Mouse (Mus musculus): ENCODE results near the gene Exosc7.

Gene Exosc7

DNA sequence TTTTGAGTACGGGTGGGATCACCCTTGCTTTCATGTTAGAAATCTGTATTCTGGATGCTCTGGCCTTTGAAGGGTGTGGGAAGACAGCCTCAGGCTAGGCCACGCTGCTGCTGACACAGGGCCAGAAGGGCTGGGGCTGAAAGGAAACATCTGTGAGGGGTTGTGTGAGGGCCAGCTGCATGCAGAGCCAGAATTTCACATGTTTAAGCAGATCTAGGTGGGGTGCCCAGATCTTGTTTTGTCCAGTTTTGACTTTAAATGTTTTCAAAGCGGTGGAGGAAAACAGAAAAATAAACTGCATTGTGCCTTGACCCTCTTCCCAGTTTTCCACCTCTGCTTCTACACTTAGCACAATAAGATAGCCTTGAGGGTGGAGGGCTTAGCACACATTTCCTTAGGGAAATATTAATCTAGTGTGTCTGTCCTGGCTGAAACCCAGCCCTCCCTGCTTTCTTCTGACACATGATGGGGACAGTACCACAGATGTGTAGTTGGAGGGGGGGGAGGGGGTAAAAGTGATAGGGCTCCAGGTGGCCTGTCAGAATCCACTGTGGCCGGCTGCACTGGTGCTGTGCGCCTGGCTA is 26.0 kb downstream of the Exosc7 start:
- DNase-seq (ENCODE audit: low read depth, low spot score): no peak

DNA sequence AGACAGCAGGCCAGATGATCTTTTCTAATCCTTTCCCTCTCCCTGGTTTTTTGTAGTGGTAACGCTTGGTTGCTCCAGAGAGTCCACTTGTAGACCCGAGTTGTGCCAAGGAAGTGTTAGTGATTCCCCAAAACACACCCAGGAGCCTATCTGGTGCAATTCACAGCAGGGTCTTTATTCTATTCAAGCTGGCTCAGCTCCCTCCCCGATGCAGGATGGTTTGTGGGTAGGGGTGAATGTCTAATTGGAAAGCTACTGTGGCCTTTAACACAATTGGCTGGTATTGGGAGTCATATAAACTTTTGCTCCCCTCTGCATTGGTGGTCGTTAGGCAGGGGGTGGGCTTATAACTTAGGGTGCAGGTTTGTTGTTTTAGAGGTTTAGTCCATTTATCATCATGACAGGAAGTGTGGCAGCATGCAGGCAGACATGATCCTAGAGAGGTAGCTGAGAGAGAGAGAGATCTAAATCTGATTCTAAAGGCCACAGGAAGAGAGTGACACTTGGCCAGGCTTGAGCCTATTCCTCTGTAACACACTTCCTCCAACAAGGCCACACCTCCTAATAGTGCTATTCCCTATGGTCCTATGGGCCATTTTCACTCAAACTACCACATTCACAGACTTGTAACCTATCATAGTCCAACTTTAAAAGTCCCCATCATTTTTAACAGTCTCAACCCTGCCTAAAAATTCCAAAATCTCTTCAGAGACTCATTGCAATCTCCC is 27.0 kb downstream of the Exosc7 start:
- DNase-seq (ENCODE audit: low read depth, low spot score): no peak

- no peak for DNase-seq (ENCODE audit: low read depth, low spot score)
Observed at GRCm38 (mm10) chr9:123148430-123148829, 35.4 kb downstream of the Exosc7 start.

GRCm38 (mm10) chr9:123150241-123151020 is 37.4 kb downstream of the Exosc7 start, which contains the start of gene Clec3b:
TSS of gene Clec3b (plus strand) at chr9:123150946.
- no peak for DNase-seq (ENCODE audit: low read depth, low spot score)

DNA sequence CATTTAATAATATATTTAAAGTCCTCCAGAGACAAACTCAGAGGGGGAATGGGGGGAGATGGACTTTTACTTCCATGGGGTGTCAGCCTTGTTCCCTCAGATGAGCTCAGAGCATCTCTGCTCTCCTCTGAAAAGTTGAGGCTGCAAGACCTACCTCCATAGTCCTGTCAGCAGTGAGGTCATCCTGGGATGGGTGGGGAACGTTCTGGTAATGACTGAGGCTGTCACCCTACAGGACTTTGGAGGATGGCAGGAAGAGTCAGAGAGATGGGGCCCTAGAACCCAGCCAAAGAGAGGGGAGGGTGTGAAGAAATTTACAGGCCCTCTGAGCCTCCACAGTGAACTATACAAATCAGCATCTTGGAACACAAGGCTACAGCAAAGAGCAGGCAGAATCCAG is 38.5 kb downstream of the Exosc7 start:
- no peak for DNase-seq (ENCODE audit: low read depth, low spot score)

GRCm38 (mm10) chr9:123152026-123152425 is 39.0 kb downstream of the Exosc7 start:
- no peak for DNase-seq (ENCODE audit: low read depth, low spot score)

GRCm38 (mm10) chr9:123153121-123153520 is 40.1 kb downstream of the Exosc7 start:
- DNase-seq (ENCODE audit: low read depth, low spot score): no peak

DNA sequence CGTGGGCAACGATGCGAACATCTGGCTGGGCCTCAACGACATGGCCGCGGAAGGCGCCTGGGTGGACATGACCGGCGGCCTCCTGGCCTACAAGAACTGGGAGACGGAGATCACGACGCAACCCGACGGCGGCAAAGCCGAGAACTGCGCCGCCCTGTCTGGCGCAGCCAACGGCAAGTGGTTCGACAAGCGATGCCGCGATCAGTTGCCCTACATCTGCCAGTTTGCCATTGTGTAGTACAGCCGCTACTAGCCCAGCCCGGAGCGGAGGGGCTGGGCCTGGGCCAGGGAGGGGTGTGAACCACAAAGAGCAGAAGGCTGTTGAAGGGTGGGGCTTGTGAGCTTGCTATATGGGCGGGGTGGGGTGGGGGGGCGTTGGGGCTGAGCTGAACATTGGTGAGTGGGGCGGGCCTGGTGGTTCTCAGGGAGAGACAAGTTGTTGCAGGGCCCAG is 43.9 kb downstream of the Exosc7 start:
- DNase-seq (ENCODE audit: low read depth, low spot score): no peak

GRCm38 (mm10) chr9:123157699-123158098 is 44.7 kb downstream of the Exosc7 start:
- DNase-seq (ENCODE audit: low read depth, low spot score): no peak

DNA sequence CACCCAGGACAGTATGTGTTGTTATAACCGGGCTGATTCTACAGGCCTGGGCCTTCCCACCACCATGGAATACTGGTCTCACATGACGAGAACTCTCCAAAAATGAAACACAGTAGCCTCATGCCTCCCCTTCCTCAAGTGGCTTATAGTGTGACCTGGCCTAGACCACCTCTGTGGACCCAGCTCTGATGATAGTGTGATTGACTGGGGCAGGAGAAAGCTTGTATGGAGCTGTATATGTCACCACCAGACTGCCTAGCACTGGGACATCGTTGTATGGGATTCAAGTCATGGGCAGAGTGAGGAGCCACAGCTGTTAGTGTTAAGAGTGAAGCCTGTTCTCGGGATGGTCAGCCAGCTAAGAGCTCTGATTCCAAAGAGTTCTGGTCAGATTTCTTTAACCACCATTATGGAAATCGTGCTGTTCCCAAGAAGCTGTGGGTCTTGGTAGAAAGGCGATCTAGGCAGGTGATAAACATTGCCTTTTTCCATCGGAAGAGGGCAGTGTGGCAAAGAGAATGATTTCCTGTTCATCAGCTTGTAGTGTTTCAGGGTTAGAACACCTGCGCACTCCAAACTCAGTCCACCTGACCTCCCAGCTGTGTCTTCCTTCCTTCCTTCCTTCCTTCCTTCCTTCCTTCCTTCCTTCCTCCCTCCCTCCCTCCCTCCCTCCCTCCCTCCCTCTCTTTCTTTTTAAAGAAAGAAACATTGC is 45.3 kb downstream of the Exosc7 start:
- DNase-seq (ENCODE audit: low read depth, low spot score): no peak

DNA sequence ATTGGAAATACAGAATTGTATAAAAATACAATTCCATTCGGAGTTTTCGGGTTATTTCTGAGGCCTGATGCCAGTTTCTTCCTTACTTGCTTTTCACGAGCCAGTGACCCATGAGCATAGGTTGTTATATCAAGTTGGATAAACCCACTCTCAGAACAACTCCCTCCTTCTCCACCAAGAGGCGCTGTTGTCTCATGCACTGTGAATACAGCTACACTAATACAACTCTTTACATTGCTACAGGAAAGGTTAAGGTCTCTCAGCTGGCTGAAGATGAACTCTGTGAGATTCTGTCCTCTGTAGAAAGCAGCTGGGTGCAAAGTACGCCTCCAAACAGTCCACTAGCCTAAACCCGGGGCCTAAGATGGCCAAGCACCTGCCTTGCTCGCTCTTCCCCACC is 46.3 kb downstream of the Exosc7 start:
- DNase-seq (ENCODE audit: low read depth, low spot score): no peak

- no peak for DNase-seq (ENCODE audit: low read depth, low spot score)
Observed at GRCm38 (mm10) chr9:123161792-123162191, 48.8 kb downstream of the Exosc7 start.

DNA sequence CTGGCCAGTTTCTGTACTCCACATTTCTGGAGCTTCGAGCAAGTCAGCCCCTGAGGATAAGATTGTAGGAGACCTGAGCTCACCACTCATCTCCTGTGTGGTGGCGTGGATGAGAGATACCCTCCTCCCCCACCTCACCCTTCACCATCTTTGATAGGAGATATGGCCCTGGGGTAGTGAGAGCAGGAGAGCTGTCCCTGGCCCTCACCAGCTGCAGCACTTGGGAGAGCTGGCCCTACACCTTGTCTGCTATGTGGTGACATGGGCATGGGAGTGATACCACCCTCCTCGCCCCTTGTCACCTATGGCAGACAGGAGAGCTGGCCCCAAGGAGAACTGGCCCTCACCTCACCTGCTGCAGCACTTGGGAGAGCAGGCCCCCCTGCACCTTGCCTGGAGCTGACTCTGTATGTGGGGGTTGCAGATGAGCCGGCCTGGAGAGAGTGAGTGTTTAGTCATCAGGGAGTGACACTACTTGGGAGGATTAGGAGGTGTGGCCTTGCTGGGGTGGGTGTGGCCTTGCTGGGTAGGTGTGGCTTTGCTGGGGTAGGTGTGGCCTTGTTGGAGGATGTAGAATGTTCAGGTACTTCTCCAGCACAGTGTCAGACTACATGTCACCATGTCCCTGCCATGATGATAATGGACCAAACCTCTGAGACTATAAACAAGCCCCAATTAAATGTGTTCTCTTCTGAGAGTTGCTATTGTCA is 50.1 kb downstream of the Exosc7 start:
- no peak for DNase-seq (ENCODE audit: low read depth, low spot score)

- no peak for DNase-seq (ENCODE audit: low read depth, low spot score)
Observed at GRCm38 (mm10) chr9:123165781-123166443, 52.9 kb downstream of the Exosc7 start.

- DNase-seq (ENCODE audit: low read depth, low spot score): no peak
Observed at GRCm38 (mm10) chr9:123173760-123174159, 60.7 kb downstream of the Exosc7 start.

GRCm38 (mm10) chr9:123174356-123174755 is 61.3 kb downstream of the Exosc7 start:
- no peak for DNase-seq (ENCODE audit: low read depth, low spot score)

DNA sequence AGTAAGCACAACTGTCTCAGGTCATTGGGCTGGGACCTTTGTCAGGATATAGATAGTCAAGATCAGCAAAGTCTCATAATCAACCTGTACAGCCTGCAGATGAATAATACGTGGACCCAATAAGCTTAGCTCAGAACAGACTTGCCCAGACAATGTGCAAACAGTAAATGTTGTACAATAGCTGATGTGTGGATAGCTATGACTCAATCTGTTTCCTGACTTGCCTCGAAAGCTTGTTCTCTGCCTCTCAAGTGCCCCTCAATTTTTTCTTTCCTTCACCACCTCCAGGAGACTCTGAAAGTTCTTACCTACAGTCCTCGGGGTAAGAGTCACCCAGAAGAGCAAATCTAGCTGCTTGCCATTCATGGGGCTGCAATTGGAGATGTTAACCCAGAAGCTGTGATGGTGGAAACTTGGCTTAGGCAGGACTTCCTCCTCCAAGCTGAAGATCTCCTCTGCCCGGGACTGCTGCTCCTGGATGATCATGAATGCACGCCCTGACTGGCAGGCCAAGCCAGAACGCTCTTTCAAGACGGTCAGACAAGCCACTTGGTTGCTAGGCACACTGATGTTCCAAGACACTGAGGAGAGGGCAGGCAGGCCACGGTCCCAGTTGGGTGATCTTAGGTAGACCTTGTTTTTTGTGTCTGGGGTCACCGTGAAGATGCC is 64.5 kb downstream of the Exosc7 start:
- no peak for DNase-seq (ENCODE audit: low read depth, low spot score)

DNA sequence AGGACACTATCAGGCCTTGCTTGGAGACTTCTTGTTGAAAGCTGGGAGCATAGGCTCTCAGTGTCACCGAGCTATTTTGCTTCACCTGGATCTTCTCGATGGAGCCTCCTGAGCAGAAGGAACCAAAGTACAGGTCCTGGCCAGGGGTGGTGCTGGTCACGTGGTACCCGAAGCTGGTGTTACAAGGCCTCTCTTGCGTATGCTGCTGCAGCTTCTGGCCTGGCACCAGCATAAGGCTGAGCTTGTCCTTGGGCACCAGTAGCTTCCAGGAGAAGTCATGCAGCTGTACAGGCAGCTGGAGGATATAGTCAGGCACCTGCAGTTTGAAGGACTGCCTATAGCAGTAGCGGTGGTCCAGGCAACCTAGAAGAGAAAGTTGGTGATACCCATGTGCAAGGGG is 67.0 kb downstream of the Exosc7 start:
- DNase-seq (ENCODE audit: low read depth, low spot score): no peak

DNA sequence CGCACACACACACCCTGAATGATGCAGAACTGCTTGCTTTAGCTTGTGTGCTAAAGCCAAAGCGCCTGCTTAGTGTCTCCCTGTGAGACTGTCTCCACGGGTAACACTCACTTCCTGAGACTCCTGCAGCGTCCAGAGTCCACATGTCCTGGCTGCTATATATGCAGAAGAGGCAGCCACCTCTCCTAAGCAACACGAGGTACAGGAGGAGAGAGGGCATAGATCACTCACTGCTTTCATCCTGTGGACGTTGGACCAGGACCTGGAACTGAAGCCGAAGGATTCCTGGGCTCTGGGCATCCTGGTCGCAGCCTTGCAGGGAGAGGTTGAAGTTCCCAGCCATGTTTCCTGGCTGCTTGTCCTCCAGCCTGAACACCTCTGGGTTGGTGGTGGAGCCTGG is 70.2 kb downstream of the Exosc7 start:
- no peak for DNase-seq (ENCODE audit: low read depth, low spot score)

DNA sequence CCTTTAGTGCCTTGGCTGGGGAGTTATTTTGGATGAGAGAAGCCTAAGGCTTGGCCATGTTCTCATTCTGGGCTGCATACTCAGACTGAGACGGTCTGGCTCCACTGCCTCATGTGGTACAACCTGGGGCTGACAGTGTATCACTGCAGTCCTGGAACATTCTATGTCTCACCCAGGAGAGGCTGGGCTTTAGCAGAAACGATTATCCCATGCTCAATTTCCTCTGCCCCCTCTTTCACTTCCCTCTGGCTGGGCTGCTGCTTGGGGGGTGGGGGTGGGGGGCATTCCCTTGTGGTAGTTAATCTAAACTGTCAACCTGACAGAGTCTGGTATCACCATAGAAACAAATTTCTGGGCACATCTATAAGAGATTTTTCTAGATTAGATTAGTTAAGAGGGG is 72.5 kb downstream of the Exosc7 start:
- no peak for DNase-seq (ENCODE audit: low read depth, low spot score)

All from brain, embryonic 18.5 days (tissue).